Mouse (Mus musculus) Patski (cell line): ENCODE results near the gene Adamts8. TPM values are rescaled to one million over a fixed set of nuclear protein-coding genes. Genes with fewer than 3 reads are reported as not detected.
A peak's percentile ranks its signal among the peaks of the same experiment; 100 is the strongest.

Experiments
- ATAC-seq: fragments of 100-300 bp; one replicate; pipeline ENCODE4 v1.8.0; 2021
- CTCF ChIA-PET: fragments of 350-600 bp; sonication (Branson Sonifier 250); formaldehyde crosslinking; loops from one replicate; lab custom pipeline; 2022; ENCODE audit warnings: inconsistent platforms; lab: Charles Lee
- POLR2A ChIA-PET: fragments of 350-600 bp; sonication (Branson Sonifier 250); formaldehyde crosslinking; loops from one replicate; lab custom pipeline; 2022; ENCODE audit warnings: antibody characterized with exemption, inconsistent platforms; lab: Charles Lee
- DNase-seq: peaks from one replicate; pipeline ENCODE4 v3.0.0-alpha.2; 2011; ENCODE audit warnings: low read depth, low spot score
- H3K27me3 ChIP-seq: fragments of 371-371 bp; one replicate; pipeline ENCODE4 v1.5.1; 2021
- CTCF ChIP-seq: fragments of 100-300 bp; IDR thresholded peaks from one replicate; pipeline ENCODE4 v1.5.1; 2021
- in situ Hi-C: fragments of 300-500 bp; cut with MboI; formaldehyde crosslinking; loops from 3 replicates; pipeline ENCODE4 v1.11.1; 2018; ENCODE audit warnings: low pct_unique_long_range_greater_than_20kb, mixed read lengths
- polyA plus RNA-seq: library from polyadenylated mRNA; unstranded; gene quantifications from one replicate; pipeline ENCODE4 v1.2.3, GENCODE M21; 2021

Gene Adamts8
- polyA plus RNA-seq, 1 experiment from 2014 or later, result not detected

DNA sequence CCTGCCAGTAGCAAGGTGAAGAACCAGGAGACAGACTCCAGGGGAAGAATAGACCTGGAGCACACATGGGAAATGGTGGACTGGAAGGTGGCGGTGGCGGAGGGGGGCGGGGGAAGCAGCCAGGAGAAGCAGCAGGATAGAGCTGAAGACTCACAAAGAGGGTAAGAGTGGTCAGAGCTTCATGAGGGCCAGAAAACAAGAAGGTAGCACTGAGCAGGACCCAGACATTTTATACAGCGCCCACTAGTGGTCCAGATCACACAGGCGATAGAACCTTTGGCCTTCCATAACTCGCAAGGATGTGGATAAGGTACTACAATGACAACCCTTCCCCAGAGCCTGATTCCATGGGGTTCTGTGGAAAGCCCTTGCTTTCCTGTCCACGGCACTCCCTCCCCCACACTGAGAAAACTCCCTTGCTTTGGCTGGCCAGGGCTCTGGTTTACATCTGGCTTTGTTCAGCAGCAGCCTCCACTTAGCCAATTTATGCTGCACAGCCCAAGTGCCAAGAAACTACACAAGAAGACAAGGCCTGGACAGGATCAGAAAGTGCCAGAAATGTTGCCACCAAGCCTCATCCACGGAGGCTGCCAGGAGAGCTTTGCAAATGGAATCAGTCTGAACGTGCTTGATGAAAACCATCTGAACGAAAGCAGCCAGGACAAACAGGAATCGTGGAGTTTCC, 34.1 kb downstream of the Adamts8 start:
- ChIA-PET POLR2A (no interaction called here), CTCF (no interaction called here)
- ATAC-seq (no peak), DNase-seq (no peak)
- H3K27me3 ChIP-seq, result peaks cover 58% of the 10 kb centered on the region
- TF ChIP-seq CTCF, result peak; percentile 31
- in situ Hi-C loops, result no loop called here

DNA sequence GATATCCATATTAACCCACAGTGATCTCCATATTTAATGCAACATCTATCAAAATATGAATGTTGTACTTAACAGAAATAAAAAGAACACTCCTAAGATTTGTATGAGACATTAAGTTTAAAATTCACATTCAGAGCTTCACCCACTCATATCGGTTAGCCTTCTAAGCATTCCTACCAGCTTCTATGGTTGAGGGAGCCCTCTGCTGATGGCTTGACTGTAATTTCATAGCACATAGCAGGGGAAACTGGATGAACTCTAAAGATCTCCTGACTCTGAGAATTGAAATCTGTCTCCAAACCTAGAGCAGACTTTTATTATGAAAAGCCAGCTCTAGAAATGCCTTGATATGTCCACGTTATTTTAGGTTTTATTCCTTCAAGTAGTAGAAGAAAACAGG, 38.1 kb downstream of the Adamts8 start:
- ChIA-PET POLR2A (no interaction called here), CTCF (no interaction called here)
- ATAC-seq (no peak), DNase-seq (no peak)
- in situ Hi-C loops, result no loop called here
- peaks cover 67% of the 10 kb centered on the region for H3K27me3 ChIP-seq
- TF ChIP-seq CTCF, result no peak

DNA sequence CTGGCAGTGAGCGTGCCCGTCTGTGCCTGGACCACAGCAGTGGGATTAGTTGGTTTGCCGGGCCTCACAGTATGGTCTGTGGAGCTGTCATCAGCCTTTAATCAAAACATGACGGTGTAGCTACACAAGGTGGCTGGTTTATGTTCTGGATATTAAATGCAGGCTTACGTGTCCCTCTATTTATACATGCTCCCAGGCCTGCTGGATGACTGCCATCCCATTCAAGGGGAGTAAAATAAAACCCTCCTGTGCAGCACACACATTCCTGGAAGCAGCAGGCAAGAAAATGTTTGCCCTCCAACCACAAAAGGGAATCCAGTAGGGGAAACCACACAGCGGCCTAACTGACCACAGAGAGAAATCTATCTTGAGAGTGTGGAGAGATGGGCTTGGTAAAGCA, 43.4 kb downstream of the Adamts8 start:
- ATAC-seq (peak; percentile 97), DNase-seq (peak; percentile 95)
- POLR2A ChIA-PET, result interaction anchor here (0.5 kb wide), 1 partner anchor 560 kb away, joined by 3 read pairs; no protein-coding TSS in a partner anchor
- in situ Hi-C loops, result no loop called here
- CTCF ChIA-PET, result no interaction called here
- H3K27me3 ChIP-seq, result peaks cover 75% of the 10 kb centered on the region
- TF ChIP-seq CTCF, result no peak

DNA sequence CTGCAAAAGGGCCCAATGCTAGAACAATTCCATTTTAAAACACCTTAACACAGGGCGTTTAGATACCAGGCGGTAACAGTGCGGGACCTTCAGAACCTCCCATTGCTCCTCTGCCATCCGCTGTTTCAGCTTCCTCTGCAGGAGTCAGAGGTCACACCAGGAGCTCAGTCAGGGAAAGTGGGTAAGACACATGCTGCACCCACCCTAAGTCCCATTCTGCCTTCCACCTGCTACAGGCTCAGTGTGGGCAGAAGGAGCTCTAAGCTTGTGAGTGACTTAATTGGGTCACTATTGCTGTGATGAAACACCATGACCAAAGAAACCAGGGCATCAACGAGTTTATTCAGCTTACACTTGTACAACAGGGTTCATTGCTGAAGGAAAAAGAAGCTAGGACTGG, 50.7 kb downstream of the Adamts8 start:
- ATAC-seq, result no peak
- ChIA-PET POLR2A (no interaction called here), CTCF (no interaction called here)
- TF ChIP-seq CTCF, result no peak
- H3K27me3 ChIP-seq, result peaks cover 60% of the 10 kb centered on the region
- no peak for DNase-seq
- in situ Hi-C loops, result no loop called here

DNA sequence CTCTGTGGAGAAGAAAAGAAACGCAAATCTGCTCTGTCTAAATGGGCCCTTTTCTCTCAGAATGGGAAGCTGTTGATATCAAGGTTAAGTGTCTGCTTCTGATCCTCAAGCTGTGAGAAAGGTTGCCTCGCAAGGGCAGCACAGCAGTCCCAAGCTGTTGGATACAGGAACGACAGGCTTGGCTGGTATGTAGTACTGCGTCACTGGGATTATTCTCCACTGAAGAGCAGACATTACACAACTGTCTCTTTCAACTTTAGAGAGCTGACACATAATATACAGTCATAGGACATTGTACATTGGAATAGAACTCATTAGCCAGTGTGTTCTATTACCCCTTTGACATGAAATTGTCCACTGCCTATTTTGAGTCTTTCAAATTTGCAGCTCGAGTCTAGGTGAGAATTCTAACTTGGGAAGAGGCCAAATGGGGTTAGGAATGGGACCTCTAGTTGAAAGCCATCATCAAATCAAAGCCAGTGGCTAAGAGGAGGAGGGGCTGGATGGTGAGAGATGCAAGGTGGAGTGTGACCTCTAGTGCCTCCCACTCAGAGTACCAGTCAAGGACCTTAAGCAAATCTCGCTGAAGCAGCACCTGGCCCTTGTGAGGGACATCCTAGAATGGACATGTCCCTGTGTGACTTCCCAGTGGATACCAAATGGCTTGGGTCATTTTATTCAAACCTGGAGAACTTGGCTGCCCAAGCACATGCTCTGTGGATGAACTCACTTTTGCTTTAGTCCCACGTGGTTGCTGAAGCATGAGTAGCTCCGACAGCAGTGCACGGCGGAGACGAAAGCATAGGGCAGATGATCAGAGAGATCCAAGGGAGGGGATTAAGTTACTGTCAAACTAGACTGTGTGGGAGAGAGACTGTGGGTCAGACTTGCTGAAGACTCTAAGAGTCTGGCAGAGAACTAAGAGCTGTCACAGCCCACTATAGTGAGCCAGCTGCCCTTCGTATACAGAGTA, 54.5 kb downstream of the Adamts8 start:
- no peak for TF ChIP-seq CTCF
- DNase-seq, result no peak
- ATAC-seq, result no peak
- POLR2A ChIA-PET, result no interaction called here
- CTCF ChIA-PET, result no interaction called here
- H3K27me3 ChIP-seq, result peaks cover 43% of the 10 kb centered on the region
- in situ Hi-C loops, result no loop called here

DNA sequence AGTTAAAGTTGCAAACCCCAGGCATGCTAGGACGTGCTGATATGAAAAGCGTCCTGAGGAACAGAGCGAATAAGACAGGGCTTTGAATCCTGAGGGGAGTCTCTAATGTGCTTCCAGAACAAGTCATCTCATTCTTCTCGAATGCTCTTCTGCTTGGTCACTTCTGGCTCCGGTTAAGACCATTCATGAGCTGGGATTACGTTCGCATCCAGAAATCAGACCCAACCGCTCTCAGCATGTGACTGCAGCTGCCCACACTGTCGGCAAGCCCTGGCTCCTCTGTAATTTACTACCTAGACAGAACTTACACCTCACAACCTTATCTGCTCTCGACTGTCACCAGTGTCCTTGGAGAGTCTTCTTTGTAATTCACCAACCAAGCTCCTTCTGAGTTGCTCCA, 58.3 kb downstream of the Adamts8 start:
- ChIA-PET CTCF (no interaction called here), POLR2A (no interaction called here)
- DNase-seq (no peak), ATAC-seq (no peak)
- in situ Hi-C loops, result no loop called here
- H3K27me3 ChIP-seq, result peaks cover 35% of the 10 kb centered on the region
- no peak for TF ChIP-seq CTCF

DNA sequence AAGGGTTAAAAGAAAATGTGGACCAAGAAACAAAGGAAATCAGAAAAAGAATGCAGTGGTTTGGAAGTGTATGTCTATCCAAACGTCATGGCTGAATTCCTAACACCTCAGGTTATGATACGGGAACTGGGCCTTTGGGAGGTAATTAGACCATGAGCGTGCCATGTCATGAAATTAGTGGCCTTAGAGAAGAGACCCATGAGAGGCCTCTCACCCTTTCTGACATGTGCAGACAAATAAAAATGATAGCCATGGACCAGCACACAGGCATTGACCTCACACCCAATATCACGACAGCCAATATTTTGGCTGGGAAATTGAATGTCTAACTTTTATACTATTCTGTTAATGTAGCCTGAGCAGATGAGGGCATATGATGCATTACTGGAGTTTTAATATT, 60.2 kb downstream of the Adamts8 start:
- peaks cover 23% of the 10 kb centered on the region for H3K27me3 ChIP-seq
- ChIA-PET POLR2A (no interaction called here), CTCF (no interaction called here)
- in situ Hi-C loops, result no loop called here
- DNase-seq (no peak), ATAC-seq (no peak)
- no peak for TF ChIP-seq CTCF

DNA sequence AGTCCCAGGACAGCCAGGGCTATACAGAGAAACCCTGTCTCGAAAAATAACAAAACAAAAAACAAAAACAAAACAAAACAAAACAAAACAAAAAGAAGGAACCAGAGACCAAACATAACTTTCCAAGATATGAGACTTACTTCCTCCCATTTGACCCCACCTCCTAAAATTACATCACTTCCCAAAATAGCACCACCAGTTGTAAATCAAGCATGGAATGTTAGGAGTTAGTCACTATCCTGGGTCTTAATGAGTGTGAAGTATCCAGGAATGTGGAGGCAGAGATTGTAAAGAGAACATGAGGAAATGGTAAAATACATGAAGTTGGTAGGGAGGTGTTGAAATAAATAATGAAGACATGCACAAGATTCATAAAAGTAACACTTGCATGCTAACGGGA, 67.0 kb downstream of the Adamts8 start:
- POLR2A ChIA-PET, result no interaction called here
- ATAC-seq, result no peak
- CTCF ChIA-PET, result no interaction called here
- TF ChIP-seq CTCF, result no peak
- peaks cover 12% of the 10 kb centered on the region for H3K27me3 ChIP-seq
- no peak for DNase-seq
- in situ Hi-C loops, result no loop called here

DNA sequence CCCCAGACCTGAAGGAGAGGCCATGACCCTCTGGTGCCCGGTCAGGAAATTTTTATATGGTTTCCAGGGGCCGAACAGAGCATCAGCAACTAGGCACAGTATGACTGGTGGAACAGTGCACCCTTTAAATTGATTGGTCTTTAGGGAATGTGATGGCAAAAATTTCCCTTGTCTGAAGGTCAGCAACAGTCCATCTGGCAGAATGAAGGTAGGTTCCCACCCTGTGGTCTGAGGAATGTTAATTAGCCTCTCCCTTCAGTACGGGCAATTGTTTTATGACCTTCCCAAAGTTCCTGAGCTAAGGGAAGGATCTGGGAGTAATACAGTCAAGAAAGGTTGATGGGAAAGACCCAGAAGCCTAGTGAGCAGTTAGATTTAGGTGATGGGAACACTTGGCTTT, 67.7 kb downstream of the Adamts8 start:
- ATAC-seq, result no peak
- in situ Hi-C loops, result no loop called here
- CTCF ChIA-PET, result no interaction called here
- POLR2A ChIA-PET, result no interaction called here
- peaks cover 14% of the 10 kb centered on the region for H3K27me3 ChIP-seq
- DNase-seq, result no peak
- no peak for TF ChIP-seq CTCF

DNA sequence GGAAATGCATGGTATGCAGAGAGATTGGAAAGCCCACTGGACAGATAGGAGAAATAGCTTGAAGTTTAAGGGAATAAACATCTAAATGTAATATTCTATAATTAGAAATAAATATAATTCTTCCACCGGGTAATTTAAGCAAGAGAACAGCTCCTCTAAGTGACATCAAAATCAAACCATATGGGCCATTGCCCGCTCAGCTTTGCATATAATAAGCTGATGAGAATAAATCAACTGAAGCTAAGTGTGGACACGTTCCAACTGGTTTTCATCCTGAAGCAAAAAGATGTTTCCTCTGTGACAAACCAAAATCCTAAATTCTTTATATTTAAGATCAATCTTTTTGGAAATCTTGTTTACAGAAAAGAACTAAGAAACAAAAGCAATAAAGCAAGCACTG, 68.4 kb downstream of the Adamts8 start:
- ATAC-seq, result no peak
- TF ChIP-seq CTCF, result no peak
- no peak for DNase-seq

DNA sequence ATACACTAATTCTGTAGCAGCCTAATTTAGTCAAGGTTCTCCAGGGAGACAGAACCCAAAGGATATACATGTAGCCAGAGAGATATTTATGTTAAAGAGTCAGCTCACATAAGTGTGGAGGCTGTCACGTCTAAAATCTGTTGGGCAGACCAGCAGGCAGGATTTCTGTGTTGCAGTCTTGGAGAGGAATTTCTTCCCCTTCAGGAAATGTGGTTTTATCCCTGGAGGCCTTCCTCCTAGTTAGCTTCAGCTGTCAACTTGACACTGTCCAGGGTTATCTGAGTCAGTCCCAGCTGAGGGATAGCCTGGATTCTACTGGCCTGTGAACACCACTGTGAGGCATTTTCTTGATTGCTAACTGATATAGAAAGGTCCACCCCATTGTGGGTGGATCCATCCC, 69.2 kb downstream of the Adamts8 start:
- no peak for TF ChIP-seq CTCF
- CTCF ChIA-PET, result no interaction called here
- POLR2A ChIA-PET, result no interaction called here
- no peak for DNase-seq
- peaks cover 12% of the 10 kb centered on the region for H3K27me3 ChIP-seq
- ATAC-seq, result no peak
- in situ Hi-C loops, result no loop called here

More for the DNA sequence above, 68.4 kb downstream of the Adamts8 start:
- POLR2A ChIA-PET, result interaction anchor here (0.5 kb wide), 1 partner anchor 667 kb away, joined by 3 read pairs; no protein-coding TSS in a partner anchor
- in situ Hi-C loops, result no loop called here
- peaks cover 12% of the 10 kb centered on the region for H3K27me3 ChIP-seq
- CTCF ChIA-PET, result no interaction called here
